Mouse (Mus musculus) WW6 (cell line): ENCODE results near the gene Samhd1.

Experiments used
- DNase-seq: peaks from one replicate; pipeline ENCODE4 v3.0.0-alpha.2; 2013; ENCODE audit warnings: low read depth, low spot score

Samhd1 gene

GRCm38 (mm10) chr2:157073378-157074052 lies 61.5 kb downstream of the Samhd1 start:
- DNase-seq: no peak

DNA sequence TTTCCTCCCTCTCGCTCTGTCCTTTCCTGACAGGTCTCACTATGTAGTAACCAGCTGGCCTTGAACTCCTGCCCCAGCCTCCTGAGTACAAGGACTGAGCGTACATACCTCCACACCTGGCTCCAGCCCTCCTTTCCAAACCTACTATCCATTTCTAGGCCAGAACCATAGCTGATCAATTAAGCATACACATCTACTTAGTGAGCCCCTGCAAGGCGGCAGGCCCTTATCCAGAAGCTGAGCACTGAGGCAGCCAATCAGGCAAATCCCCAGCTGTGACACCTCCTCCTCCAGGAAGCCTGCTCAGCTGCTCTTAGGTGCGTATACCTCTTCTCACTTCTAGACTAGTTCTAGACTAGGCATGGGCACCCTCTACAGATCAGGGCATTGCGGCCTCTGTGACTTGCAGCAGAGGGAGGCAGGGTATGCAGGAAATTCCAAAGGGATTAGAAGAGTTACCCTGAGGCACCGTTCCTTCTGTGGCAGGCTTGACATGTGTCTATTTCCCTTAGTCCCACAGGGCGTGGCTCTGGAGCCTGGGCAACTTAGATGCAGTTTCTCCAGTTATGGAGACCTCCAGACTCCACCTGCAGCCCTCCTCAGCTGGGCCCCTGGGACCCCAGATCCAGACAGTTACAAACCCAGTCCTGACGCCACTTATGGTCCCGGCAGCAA lies 62.6 kb downstream of the Samhd1 start:
- DNase-seq: no peak

GRCm38 (mm10) chr2:157071556-157071955 lies 63.5 kb downstream of the Samhd1 start:
- no peak for DNase-seq

DNA sequence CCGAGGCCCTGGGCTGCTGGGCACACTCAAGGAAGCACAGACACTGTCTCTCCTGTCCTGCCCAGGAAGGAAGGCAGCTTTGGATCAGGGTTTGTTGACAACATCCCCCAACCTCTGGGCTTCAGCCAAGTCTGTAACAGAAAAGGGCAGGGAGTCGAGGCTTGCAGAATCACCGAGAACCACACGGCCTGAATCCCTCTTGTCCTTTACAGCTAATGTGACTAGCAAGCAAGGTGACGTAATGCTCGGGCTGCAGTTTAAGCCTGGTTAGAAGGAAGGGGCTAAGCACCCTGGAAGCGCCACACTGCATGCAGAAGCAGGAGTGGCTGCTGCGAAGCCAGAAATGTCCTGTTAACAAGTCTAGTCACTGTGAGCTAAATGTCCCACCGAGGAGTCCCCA lies 64.7 kb downstream of the Samhd1 start:
- no peak for DNase-seq

- DNase-seq: no peak
Observed at GRCm38 (mm10) chr2:157069755-157070315, 65.2 kb downstream of the Samhd1 start.

DNA sequence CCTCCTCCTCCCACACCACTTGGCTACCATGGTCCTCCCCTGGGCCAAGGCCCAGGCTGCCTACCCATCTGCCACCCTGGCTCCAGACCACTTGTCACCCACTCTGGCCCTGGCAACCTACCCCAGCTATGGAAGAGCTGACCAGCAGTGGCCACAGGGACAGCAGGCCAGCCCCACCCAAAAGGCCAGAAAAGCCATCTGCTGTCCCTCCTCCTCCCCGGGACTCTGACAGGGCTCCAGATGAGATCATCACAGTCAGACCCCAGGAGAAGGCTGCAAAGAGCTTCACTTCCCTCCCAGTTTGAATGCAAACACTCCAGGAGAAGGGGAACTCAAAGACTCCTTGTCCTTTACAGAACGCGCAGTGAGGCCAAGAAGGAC lies 65.7 kb downstream of the Samhd1 start:
- no peak for DNase-seq

GRCm38 (mm10) chr2:157068701-157069354 lies 66.2 kb downstream of the Samhd1 start:
- no peak for DNase-seq

DNA sequence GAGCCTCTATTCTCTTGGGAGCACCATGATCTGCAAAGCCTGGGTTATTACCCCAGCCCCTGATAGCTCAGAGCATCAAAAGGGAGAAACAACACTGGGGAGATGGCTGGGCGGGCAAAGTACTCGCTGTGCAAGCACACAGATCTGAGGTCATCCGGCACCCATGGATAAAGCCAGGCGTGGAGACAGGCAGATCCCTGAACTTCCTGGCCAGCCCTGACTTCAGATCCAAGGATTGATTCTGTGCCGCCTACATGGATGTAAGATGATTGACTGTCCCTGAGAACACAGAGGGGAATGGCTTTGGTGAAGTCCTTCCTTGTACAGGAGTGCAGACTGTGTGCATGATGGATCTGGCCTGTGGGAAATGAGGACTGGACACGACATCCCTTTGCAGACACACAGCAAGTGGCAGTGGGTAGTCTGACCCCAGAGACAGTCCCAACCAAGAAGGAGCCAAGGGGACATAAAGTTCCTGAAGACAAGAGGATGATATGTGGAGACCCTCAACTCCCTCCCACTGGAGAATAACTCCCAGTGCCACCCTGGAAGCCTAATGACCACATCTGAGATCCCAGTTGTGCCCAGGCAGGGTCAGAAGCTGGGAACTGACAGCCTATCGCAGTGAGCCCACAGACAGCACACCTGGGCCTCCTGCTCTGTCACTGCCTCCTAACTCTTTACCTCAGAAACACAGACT lies 68.2 kb downstream of the Samhd1 start:
- no peak for DNase-seq

- no peak for DNase-seq
Observed at GRCm38 (mm10) chr2:157065879-157066226, 69.2 kb downstream of the Samhd1 start.

- DNase-seq: no peak
Observed at GRCm38 (mm10) chr2:157064978-157065878, 69.8 kb downstream of the Samhd1 start.

DNA sequence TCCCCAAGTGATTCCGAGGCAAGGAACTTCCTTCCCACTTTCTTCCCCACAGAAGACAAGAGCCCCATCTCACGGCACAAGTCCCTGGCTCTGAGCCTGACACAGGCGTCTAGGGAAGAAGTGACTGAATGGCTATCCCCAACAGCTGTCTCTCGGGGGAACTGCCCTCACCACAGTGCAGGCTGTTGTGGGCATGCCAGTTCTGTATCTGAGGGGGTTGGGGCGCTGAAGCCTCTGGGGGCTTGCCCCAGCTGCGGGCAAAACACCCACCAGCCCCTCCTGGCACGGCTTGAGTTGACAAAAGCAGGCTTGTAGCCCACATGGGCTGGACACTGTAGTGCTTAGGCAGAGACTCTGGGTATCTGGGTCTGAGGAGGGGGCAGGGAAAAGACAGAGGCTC lies 70.9 kb downstream of the Samhd1 start:
- no peak for DNase-seq

DNA sequence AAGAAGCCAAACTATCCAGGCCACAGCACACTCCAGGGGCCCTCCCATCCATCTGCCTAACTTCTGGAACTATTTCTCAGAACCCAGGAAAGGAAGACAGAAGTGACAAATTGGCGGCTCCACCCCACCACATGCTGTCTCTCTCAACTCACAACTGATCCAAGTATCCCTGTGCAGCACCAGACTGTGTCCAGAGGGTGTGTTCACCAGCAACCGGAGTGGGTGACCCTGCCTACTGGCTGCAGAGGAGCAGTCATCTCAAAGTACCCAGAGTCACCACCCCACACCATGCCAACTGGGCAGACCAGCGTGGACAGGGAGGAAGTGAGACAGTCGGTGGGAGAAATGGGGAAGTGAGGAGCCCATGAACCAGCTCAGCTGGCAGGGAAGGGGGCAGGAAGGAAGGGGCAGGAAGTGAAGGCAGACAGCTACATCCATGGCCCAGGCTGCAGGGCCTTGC lies 71.8 kb downstream of the Samhd1 start:
- DNase-seq: no peak

GRCm38 (mm10) chr2:157060557-157061305 lies 74.3 kb downstream of the Samhd1 start:
- no peak for DNase-seq

DNA sequence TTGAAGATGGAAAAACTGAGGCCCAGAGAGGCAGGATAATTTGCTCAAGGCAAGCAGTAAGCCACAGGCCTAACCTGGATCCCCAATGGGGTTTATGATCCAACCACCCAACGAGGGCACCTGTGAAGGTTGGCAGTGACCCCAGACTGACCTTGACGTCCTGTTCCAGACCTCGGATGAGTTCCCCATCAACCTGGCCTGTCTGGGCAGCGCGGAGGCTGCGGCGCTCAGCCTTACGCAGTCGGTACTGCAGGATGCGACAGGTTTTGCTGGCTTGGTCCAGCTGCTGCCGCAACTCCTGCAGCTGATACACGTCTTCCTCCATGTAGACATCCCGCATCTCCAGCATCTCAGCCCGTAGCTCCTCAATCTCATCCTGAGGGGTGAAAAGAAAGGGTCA lies 75.0 kb downstream of the Samhd1 start:
- no peak for DNase-seq

- DNase-seq: no peak
Observed at GRCm38 (mm10) chr2:157059166-157059565, 75.9 kb downstream of the Samhd1 start.

DNA sequence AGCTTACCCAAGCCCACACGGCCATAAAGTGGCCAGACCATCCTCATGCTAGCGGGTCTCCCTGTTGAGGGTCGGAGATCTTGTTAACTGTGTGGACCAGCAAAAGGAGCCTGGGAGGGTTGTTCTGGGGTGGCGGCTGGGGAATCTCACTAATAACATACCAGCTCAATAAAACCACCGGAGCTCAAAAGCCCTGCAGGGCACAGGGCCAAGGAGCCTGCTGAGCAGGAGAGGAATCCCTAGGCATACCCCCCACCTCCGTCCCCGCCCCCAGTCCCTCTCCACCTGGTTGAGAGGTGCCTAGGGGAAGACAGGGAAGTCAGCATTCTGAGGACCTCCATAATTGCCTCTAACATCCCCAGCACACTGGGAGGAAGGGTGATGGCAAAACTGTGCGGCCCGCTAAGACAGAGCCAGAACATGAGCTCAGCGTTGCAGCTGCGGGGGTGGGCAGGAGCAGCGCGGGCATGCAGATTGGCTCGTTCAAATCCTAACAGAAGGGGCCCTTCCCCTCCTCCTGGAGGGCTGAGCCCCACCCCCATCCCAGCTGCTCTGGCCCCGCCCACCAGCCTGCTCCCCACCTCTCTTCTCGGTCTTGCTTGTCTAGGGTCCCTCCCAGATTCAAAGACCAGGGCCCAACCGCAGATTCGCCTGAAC lies 76.6 kb downstream of the Samhd1 start:
- no peak for DNase-seq

- no peak for DNase-seq
Observed at GRCm38 (mm10) chr2:157057758-157058157, 77.3 kb downstream of the Samhd1 start.

DNA sequence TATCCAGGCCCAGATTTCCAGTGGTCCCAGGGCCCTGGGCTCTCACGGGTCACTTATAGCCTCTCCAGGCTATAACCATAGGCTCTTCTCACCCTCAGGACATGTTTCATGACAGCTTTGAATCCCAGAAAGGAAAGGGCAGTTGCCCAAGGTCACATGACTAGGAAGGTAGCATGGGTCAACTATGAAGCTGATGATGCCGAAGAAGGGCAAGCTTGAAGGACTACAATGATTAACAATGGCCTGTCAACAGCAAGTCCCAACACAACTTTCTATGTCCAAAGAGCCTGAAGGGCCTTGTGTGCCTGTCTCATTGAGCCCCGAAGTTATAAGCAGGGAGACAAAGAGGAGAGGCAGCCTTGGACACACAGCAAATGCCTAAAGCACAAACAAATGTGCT lies 77.9 kb downstream of the Samhd1 start:
- no peak for DNase-seq

GRCm38 (mm10) chr2:157055721-157056120 lies 79.3 kb downstream of the Samhd1 start:
- no peak for DNase-seq

GRCm38 (mm10) chr2:157054816-157055215 lies 80.2 kb downstream of the Samhd1 start:
- DNase-seq: no peak
